Mouse (Mus musculus): ENCODE results near the gene Tpra1. TPM values are rescaled to one million over a fixed set of nuclear protein-coding genes. Genes with fewer than 3 reads are reported as not detected.
A peak's percentile ranks its signal among the peaks of the same experiment; 100 is the strongest.

Tpra1 gene
- polyA plus RNA-seq, 1 experiment from 2014 or later, result 67.3 TPM

GRCm38 (mm10) chr6:88942595-88942994 is 40.5 kb downstream of the Tpra1 start:
- Histone ChIP-seq H3K27ac (peak overlapping the region; percentile 92), H3K4me1 (peaks cover 72% of the 10 kb centered on the region)

DNA sequence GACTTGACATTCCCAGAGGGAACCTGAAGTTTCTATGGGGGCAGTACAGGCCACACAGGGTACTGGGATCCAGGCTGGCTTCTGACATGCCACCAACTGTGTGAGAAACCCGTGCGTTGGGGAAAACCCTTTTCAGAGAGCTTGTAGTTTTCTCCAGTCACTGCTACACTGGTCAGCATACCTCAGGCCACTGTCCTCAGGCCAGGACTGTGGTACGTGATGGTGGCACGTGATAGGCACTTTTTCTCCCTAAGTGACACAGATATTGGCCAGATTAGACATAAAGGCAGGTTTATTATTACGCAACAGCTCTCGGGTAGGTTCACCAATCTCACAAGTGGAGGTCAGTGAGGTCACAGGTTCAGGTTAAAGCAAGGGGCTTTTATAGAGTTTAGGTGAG is 41.6 kb downstream of the Tpra1 start:
- Histone ChIP-seq H3K9me3 (replicated peaks) (no peaks in the 10 kb centered on the region), H3K4me3 (no peak overlapping the region), H3K27ac (peak overlapping the region; percentile 92; the same call in 1 of the 2 replicates), H3K4me2 (replicated peaks) (no peak overlapping the region), H3K27me3 (no peaks in the 10 kb centered on the region), H3K4me1 (peaks cover 61% of the 10 kb centered on the region), H3K36me3 (no peaks in the 10 kb centered on the region), H3K9ac (no peak overlapping the region)
- WGBS, result 65% methylated on average over 6 of the region's 6 CpGs
- ATAC-seq (ENCODE audit: low FRiP score), result no peak

More at GRCm38 (mm10) chr6:88942595-88942994, 40.5 kb downstream of the Tpra1 start:
- 14% methylated on average over 8 of the region's 8 CpGs for WGBS
- Histone ChIP-seq H3K9me3 (replicated peaks) (no peaks in the 10 kb centered on the region), H3K4me2 (replicated peaks) (peak overlapping the region; percentile 31), H3K9ac (no peak overlapping the region), H3K36me3 (no peaks in the 10 kb centered on the region), H3K4me3 (no peak overlapping the region), H3K27me3 (no peaks in the 10 kb centered on the region)
- peak; percentile 84 for ATAC-seq (ENCODE audit: low FRiP score)

GRCm38 (mm10) chr6:88946442-88946841 is 44.4 kb downstream of the Tpra1 start:
- ATAC-seq (ENCODE audit: low FRiP score), result no peak
- H3K9ac ChIP-seq, result no peak overlapping the region
- H3K27ac ChIP-seq, result no peak overlapping the region
- no peaks in the 10 kb centered on the region for H3K27me3 ChIP-seq
- H3K4me2 ChIP-seq (replicated peaks), result no peak overlapping the region
- H3K4me1 ChIP-seq, result peaks cover 34% of the 10 kb centered on the region
- H3K4me3 ChIP-seq, result no peak overlapping the region
- H3K9me3 ChIP-seq (replicated peaks), result no peaks in the 10 kb centered on the region
- H3K36me3 ChIP-seq, result no peaks in the 10 kb centered on the region
- 76% methylated on average over 6 of the region's 6 CpGs for WGBS

DNA sequence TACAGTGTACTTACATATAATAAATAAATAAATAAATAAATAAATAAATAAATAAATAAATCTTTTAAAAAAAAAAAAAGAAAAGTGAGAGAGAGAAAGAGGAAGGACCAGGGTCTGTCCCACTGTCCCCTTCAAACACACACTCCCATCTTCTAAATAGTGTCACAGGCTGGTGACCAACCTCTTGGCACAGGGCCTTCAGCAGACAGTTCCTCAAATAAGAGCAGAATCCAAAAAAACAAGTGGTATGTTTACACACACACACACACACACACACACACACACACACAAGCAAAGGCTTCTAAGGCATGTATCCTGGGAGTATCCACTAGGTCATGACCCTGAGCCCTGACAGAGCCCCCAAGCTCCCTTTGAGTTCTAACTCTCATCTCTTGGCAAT is 45.7 kb downstream of the Tpra1 start:
- Histone ChIP-seq H3K4me1 (peaks cover 21% of the 10 kb centered on the region), H3K9ac (no peak overlapping the region), H3K36me3 (no peaks in the 10 kb centered on the region), H3K9me3 (replicated peaks) (no peaks in the 10 kb centered on the region), H3K4me2 (replicated peaks) (no peak overlapping the region), H3K4me3 (no peak overlapping the region), H3K27ac (no peak overlapping the region), H3K27me3 (no peaks in the 10 kb centered on the region)
- no peak for ATAC-seq (ENCODE audit: low FRiP score)

- H3K27ac ChIP-seq, result no peak overlapping the region
- no peaks in the 10 kb centered on the region for H3K9me3 ChIP-seq (replicated peaks)
- no peak overlapping the region for H3K4me3 ChIP-seq
- WGBS, result 88% methylated on average over 2 of the region's 2 CpGs
- no peak overlapping the region for H3K9ac ChIP-seq
- H3K36me3 ChIP-seq, result no peaks in the 10 kb centered on the region
- H3K4me2 ChIP-seq (replicated peaks), result no peak overlapping the region
- ATAC-seq (ENCODE audit: low FRiP score), result no peak
- H3K4me1 ChIP-seq, result peaks cover 27% of the 10 kb centered on the region
- H3K27me3 ChIP-seq, result 0 out of 2 replicates have a peak, but pooled peaks cover 4% of the 10 kb centered on the region
Measured at GRCm38 (mm10) chr6:88956725-88957124, 54.7 kb downstream of the Tpra1 start.

DNA sequence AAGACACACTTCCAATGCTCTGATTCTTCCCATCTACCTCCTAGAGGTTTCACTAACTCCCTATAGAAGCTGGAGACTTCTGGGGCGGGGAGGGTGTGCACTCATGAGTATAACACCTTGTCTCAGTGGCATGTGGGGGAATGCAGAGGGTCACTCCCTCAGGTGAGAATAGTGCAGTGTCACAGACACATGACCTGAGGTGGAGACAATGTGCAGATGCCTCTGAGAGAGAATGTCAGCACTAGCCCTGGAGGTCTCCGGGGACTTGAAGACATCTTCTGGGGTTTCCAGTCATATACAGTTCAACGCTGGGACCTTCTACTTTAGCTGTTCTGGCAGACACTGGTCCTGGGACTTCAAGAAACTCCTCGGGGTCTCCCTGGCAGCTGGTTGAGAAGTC is 55.3 kb downstream of the Tpra1 start:
- Histone ChIP-seq H3K4me3 (no peak overlapping the region), H3K27ac (no peak overlapping the region), H3K36me3 (no peaks in the 10 kb centered on the region), H3K4me1 (peaks cover 30% of the 10 kb centered on the region), H3K9ac (no peak overlapping the region), H3K9me3 (replicated peaks) (no peaks in the 10 kb centered on the region), H3K4me2 (replicated peaks) (no peak overlapping the region), H3K27me3 (0 out of 2 replicates have a peak, but pooled peaks cover 4% of the 10 kb centered on the region)
- ATAC-seq (ENCODE audit: low FRiP score), result no peak
- 89% methylated on average over 4 of the region's 4 CpGs for WGBS

DNA sequence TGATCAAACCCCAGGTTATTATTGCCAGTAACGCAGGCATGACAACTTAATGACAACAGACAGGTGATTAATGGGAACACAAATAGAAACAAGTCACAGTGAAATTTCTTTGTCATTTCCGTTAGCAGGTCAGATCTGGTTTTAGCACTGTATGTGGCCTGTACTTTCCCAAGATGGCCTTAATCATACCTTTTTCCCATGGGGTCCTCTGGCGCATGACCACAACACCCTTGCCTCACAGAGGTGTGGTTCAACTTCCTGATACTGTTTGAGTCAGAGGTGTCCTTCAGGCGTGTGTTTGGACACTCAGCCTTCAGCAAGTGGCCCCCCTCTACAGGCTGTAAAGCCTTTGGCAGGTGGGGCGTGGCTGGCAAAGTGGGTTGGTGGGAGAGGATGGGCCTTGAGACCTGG is 55.8 kb downstream of the Tpra1 start:
- ATAC-seq (ENCODE audit: low FRiP score), result no peak
- no peaks in the 10 kb centered on the region for H3K9me3 ChIP-seq (replicated peaks)
- WGBS, result 85% methylated on average over 5 of the region's 5 CpGs

DNA sequence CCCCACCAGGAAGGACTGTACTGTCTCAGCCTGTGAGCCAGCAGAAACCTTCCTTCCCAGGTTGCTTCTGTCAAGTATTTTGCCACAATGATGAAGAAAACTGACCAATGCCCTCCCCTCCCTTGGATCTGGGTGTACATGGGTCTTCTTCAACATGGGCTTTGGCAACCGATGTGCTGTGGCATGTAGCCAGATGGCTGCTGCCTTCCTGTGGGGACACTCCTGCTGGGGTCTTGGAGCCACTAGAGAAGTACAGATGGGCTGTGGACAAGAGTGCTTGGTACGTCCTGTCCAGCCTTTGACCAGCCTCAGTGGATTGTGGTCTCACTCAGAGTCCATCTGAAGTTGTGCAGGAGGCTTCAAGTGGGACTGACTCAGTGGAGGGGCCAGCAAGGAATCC is 56.3 kb downstream of the Tpra1 start:
- Histone ChIP-seq H3K36me3 (no peaks in the 10 kb centered on the region), H3K4me3 (no peak overlapping the region), H3K27me3 (0 out of 2 replicates have a peak, but pooled peaks cover 4% of the 10 kb centered on the region), H3K4me1 (peaks cover 30% of the 10 kb centered on the region), H3K9ac (no peak overlapping the region), H3K9me3 (replicated peaks) (no peaks in the 10 kb centered on the region), H3K27ac (no peak overlapping the region), H3K4me2 (replicated peaks) (no peak overlapping the region)
- ATAC-seq (ENCODE audit: low FRiP score), result no peak
- WGBS, result 86% methylated on average over 2 of the region's 2 CpGs

More for the DNA sequence above, 55.8 kb downstream of the Tpra1 start:
- Histone ChIP-seq H3K4me1 (peaks cover 30% of the 10 kb centered on the region), H3K9ac (no peak overlapping the region), H3K4me2 (replicated peaks) (no peak overlapping the region), H3K27me3 (0 out of 2 replicates have a peak, but pooled peaks cover 4% of the 10 kb centered on the region), H3K4me3 (no peak overlapping the region), H3K27ac (no peak overlapping the region), H3K36me3 (no peaks in the 10 kb centered on the region)

DNA sequence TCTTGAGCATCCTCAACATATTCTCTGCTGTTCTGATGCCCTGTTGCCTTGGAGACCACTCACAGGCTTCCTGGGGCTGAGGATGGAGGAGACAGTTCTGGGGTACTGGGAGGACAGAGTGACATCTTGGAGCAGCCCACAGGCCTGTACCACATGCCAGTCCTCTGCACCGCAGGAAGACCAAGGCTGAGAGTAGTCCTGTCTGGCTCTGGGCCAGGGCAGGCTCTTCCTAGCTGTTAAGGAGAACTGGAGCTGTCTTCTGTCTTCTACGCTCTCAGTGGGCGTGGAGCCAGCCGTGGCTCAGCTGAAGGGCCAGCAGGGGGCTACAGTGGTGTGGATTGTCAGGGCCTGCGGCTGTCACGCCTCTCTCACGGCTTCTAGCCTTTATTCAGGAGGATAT is 57.8 kb downstream of the Tpra1 start:
- 0 out of 2 replicates have a peak, but pooled peaks cover 4% of the 10 kb centered on the region for H3K27me3 ChIP-seq

GRCm38 (mm10) chr6:88960941-88961340 is 58.9 kb downstream of the Tpra1 start:
- no peak overlapping the region for H3K4me2 ChIP-seq (replicated peaks)
- H3K9me3 ChIP-seq (replicated peaks), result no peaks in the 10 kb centered on the region
- ATAC-seq (ENCODE audit: low FRiP score), result no peak
- H3K4me3 ChIP-seq, result no peak overlapping the region
- H3K4me1 ChIP-seq, result peaks cover 42% of the 10 kb centered on the region
- 0 out of 2 replicates have a peak overlapping the region, but pooled peaks have one; percentile 25 for H3K27ac ChIP-seq
- no peaks in the 10 kb centered on the region for H3K36me3 ChIP-seq
- 0 out of 2 replicates have a peak, but pooled peaks cover 4% of the 10 kb centered on the region for H3K27me3 ChIP-seq
- WGBS, result 52% methylated on average over 4 of the region's 4 CpGs
- no peak overlapping the region for H3K9ac ChIP-seq

More for the DNA sequence above, 57.8 kb downstream of the Tpra1 start:
- 5% methylated on average over 7 of the region's 7 CpGs for WGBS
- ATAC-seq (ENCODE audit: low FRiP score), result peak; percentile 73
- H3K36me3 ChIP-seq, result no peaks in the 10 kb centered on the region
- no peak overlapping the region for H3K9ac ChIP-seq
- H3K4me1 ChIP-seq, result peaks cover 35% of the 10 kb centered on the region
- H3K4me2 ChIP-seq (replicated peaks), result no peak overlapping the region
- H3K4me3 ChIP-seq, result no peak overlapping the region
- peak overlapping the region; percentile 25 for H3K27ac ChIP-seq
- no peaks in the 10 kb centered on the region for H3K9me3 ChIP-seq (replicated peaks)

Other genes starting within 250 kb of the Tpra1 start
- 6.5 and 9.7 TPM in 2 replicates for gene Mgll, start 177.8 kb upstream of the Tpra1 start, polyA plus RNA-seq (2016; fragmentation: Nextera tagmentation; extraction: Ambion mirVana)
- 32.1 and 36.1 TPM in 2 replicates for gene Abtb1, start 60.3 kb upstream of the Tpra1 start, polyA plus RNA-seq (2016; fragmentation: Nextera tagmentation; extraction: Ambion mirVana)
- gene Podxl2, start 27.2 kb upstream of the Tpra1 start, polyA plus RNA-seq (2016; fragmentation: Nextera tagmentation; extraction: Ambion mirVana), result 386 and 391 TPM in 2 replicates
- gene Mcm2, start 3.5 kb upstream of the Tpra1 start, polyA plus RNA-seq (2016; fragmentation: Nextera tagmentation; extraction: Ambion mirVana), result 119 and 130 TPM in 2 replicates